Mouse (Mus musculus): ENCODE measurements around the gene Adgrf1.

DNA sequence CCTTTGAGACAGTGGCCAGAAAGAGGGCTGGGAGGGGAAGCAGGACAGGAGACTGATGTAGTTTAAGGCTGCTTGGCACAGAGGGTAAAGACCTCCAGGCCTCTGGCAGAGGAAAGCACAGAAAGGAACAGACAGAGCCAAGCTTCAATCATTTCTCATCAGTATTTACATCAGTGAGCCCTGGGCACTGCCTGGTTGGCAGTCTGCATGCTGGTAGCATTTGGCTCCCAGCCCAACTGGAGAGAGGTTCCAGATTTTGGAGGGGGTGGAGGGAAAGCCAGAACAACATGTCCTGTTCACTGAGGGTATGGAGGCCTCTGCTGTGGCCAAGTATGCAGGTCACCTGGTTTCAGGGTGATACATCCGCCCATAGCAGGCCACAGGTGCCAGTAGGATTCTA is 12.4 kb upstream of the Adgrf1 start:
- TF ChIP-seq USF1 (IDR thresholded peaks at IDR 0.05; ENCODE audit: low read depth) = no peak
- TF ChIP-seq SRF (IDR thresholded peaks at IDR 0.05; ENCODE audit: control insufficient read depth, insufficient read length, low read depth) = no peak
- TF ChIP-seq MYOG (IDR thresholded peaks at IDR 0.05; ENCODE audit: control insufficient read depth in 1 of 3, insufficient read depth in 1 of 3, insufficient read length in 2 of 3, low read depth in 2 of 3) = no peak
- no peak for TF ChIP-seq E2F4 (IDR thresholded peaks at IDR 0.05; ENCODE audit: insufficient read depth)
- TF ChIP-seq MAX (IDR thresholded peaks at IDR 0.05; ENCODE audit: low read depth) = no peak
- no peak for TF ChIP-seq POLR2A (IDR thresholded peaks at IDR 0.05; ENCODE audit: insufficient read length, low read depth)
- no peak for TF ChIP-seq CEBPB (IDR thresholded peaks at IDR 0.05; ENCODE audit: insufficient read depth, poor library complexity, severe bottlenecking)
- no peak for TF ChIP-seq MYOD1 (IDR thresholded peaks at IDR 0.05; ENCODE audit: control insufficient read depth in 1 of 3, insufficient read length in 2 of 3, low read depth in 2 of 3)
- TF ChIP-seq TCF12 (IDR thresholded peaks at IDR 0.05; ENCODE audit: insufficient read depth, poor library complexity, severe bottlenecking) = no peak
- no peak for TF ChIP-seq POLR2AphosphoS2 (IDR thresholded peaks at IDR 0.05; ENCODE audit: insufficient read length, low read depth)
- no peak for TF ChIP-seq TCF3 (IDR thresholded peaks at IDR 0.05; ENCODE audit: insufficient read length, low read depth)

All from myocyte (in vitro differentiated cells).